Mouse (Mus musculus) brain, adult 10 weeks (tissue): ENCODE results near the gene Cib3. TPM values are rescaled to one million over a fixed set of nuclear protein-coding genes. Genes with fewer than 3 reads are reported as not detected.

Experiments
- polyA plus RNA-seq: library from polyadenylated mRNA; stranded (reverse); fragments of 350-450 nt; fragmentation: Illumina TruSeq; extraction: RNeasy Lipid Tissue Mini Kit (QIAGEN cat#74804); gene quantifications from one replicate; pipeline ENCODE4 v1.2.3, GENCODE M21; 2015; ENCODE audit warnings: low read depth, low replicate concordance

Gene Cib3
- polyA plus RNA-seq, result not detected

DNA sequence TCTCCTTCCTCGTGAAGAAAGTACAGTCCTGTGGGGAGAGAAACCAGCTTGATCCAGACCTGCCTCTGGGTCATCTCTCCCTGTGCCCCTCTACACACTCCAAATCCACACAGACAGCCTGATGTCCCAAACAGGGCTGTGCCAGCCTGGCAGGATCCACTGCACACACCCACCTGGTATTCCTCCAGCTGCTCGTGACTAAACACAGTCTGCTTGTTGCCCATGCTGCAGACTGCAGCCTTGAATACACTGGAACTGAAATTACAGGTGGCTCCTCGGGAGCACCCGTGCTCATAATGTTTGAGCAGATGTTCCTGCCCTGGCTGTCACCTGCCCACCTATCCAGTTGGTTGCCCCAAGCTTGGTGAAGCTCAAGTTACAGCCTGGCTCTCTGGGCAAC is at the start of gene Cib3:
Gene Cib3, minus strand, starts transcription at position 87 of the 400 bp plus-strand sequence.

DNA sequence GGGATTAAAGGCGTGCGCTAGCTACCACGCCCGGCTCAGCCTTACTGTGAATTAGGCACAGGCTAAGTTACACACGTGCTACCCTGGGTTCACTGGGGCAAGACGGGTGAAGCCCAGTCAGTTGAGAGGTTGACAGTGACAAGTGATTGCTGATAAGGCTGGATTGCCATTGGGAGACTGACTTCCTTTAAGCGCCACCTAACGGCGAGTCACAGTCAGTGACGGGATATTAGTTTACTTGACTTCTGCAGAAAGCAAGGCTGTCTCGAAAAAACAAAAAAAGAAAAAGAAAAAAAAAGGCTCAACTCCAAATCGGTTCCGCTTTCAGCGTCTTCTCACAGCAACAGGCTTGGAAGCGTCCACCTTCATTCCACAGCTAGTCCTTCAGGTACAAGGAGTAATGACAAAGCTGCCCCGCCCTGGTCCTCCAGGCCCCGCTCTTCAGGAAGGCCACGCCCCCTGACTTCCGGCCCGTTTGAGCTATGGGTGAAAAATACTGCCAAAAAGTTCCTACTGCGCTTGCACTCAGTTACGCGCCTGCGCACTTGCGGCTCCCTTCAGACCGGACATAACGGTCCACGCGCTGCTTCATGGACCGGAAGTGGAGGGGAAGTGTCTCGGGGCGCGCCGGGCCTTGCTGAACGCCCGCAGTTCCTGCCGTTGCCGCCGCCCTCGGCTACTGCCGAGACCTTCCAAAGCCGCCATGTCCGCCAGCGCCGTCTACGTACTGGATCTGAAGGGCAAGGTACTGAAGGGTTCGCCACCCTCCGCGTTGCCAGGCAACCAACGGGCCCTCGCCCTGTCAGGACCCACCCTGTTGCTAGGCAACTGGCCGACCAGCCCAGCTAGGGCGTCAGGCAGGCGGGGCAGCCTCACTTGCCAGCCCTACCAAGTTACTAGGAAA is 27.1 kb upstream of the Cib3 start, which contains the start of gene Ap1m1:
Gene Ap1m1, plus strand, starts transcription at position 520 of the 904 bp plus-strand sequence.

DNA sequence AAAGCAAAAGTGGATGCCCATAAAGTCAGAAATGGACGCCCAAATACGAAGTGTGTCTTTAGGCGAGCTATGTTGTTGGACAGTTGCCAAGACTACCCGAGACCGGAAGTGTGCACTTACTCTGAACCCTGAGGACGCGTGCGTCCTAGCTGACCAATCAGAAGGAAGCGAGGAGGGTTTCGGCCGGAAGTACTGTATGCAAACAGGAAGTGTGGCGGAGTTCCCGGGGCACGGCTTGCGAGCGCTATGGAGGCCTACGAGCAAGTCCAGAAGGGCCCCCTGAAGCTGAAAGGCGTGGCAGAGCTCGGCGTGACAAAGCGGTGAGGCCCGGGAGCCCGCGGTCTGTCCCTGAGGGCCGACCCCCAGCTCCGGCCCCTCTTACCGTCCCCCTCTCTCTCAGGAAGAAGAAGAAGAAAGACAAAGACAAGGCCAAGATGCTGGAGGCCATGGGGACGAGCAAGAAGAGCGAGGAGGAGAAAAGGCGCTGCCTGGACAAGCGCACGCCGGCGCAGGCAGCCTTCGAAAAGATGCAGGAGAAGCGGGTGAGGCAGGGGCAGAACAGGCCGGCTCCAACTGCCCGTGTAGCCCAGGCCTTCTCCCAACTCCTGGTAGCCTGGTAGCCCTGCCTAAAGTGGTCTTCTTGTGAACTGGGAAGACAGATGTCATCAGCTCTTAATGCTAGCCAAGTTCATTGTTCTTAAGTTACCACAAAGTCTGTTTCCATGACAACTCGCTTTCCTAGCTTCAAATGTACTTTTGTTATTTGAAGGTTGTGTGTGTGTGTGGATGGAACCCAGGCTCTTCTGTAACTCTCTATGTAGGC is 7.1 kb upstream of the Cib3 start, which contains the start of gene Fam32a:
Gene Fam32a, plus strand, starts transcription at position 190 of the 823 bp plus-strand sequence.

DNA sequence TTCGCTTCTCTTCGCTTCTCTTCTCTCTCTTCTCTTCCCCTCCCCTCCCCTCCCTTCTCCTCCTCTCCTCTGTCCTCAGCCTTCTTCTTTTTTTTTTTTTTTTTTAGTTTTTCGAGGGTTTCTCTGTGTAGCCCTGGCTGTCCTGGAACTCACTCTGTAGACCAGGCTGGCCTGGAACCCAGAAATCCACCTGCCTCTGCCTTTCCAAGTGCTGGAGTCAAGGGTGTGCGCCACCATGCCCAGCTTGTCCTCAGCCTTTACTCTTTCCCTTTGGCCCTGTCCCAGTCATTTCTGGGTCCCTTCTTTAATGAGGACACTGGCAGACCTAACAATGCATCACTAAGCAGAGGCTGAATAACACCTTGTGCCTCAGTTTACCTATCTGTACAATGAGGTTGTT is 899 bp upstream of the Cib3 start, which contains the start of gene Gm11034:
Gene Gm11034, minus strand, starts transcription at position 101 of the 400 bp plus-strand sequence.

DNA sequence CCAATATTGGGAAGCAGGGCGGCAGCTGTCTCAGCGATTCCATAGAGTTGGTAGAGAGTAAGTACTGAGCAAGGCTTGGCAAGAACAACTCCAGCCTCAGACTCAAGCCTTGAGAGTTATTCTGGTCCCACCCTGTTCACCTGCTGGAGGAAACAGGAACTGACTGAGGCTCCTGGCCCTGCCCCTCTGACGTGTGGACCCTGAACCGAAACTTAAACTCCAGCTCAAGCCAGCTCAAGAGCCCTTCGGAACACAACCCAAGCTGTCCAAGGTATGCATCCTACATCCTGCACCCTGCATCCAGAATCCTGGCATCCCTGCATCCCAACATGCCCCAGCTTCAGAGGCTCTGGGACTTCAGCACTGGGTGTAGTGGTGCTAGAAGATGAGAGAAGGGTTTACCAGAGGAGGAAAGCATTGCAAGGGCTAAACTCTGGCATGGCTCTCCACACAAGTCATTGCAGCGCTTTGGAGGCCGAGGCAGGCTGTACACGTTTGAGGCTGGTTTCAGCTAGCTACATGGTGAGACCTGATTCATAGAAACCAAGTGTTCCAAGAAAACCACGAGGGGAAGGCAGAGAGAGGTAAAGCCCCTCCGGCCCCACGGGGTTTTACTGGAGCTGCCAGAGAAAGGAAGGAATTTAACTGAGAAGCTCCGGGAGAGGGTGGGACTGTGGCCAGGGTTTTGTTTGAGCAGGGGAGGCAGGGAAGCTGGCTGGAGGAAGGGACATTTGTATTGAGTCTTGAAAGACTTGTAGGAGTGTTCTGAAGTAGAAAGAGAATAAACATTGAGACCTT is 23.0 kb downstream of the Cib3 start, which contains the start of gene Hsh2d:
Gene Hsh2d, plus strand, starts transcription at position 222 of the 798 bp plus-strand sequence.

DNA sequence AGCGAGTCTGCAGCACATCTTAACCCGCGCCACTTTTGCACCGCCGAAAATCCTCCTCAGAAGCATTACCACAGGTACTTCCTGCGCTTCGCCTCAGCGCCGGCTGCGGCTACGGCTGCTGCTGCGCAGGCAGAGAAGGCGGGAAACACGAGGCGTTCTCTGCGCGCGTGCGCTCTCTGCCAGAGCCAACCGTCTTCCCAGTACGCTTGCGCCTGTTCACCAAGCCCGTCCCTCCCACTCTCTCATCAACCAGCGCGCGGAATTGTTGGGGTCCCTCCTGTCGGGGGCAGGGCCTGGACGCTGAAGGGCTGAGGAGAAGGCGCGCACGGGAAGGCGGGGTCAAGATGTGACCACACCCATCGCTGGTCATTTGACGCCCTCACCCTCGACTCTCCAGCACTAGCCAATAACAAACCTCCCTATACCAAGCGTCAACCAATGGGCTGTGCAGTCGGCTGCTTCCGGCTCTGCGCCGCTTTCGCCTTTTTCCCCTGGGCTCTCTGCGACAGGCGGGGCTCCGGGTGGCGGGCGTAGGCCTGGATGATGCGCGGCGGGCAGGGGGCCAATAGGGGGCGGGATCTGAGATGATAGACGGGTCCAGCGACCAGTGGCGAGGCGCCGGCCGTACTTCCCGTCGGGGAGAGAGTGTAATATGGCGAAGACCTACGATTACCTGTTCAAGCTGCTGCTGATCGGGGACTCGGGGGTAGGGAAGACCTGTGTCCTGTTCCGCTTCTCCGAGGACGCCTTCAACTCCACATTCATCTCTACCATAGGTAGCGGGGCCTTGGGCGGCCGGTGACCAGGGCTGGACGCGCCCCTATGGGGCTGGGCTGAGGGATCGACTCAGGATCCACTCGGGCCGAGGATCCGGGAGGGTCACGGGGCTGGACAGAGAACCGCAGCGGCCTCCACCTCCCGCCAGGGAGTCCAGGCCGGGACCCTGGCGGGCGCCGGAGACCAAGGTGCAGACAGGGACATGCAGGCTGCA is 51.6 kb downstream of the Cib3 start, which contains the start of gene Rab8a:
Gene Rab8a, plus strand, starts transcription at position 494 of the 991 bp plus-strand sequence.

Other genes with a start within 250 kb of the Cib3 start
- not detected for gene Cyp4f18, start 203.2 kb downstream of the Cib3 start, polyA plus RNA-seq
- not detected for gene Olfr372, start 171.6 kb downstream of the Cib3 start, polyA plus RNA-seq
- gene Olfr373, start 129.7 kb downstream of the Cib3 start, polyA plus RNA-seq, result not detected
- gene Olfr374, start 105.8 kb downstream of the Cib3 start, polyA plus RNA-seq, result not detected
- 41.8 TPM for gene Tpm4, start 77.9 kb downstream of the Cib3 start, polyA plus RNA-seq
- 52.3 TPM for gene Rab8a, start 51.6 kb downstream of the Cib3 start, polyA plus RNA-seq
- not detected for gene Hsh2d, start 23.2 kb downstream of the Cib3 start, polyA plus RNA-seq
- not detected for gene Gm11034, start 799 bp upstream of the Cib3 start, polyA plus RNA-seq
- gene Fam32a, start 6.9 kb upstream of the Cib3 start, polyA plus RNA-seq, result 80.9 TPM
- 83.9 TPM for gene Ap1m1, start 27.2 kb upstream of the Cib3 start, polyA plus RNA-seq
- gene Gm10282, start 92.4 kb upstream of the Cib3 start, polyA plus RNA-seq, result 3.9 TPM
- 10.3 TPM for gene Klf2, start 106.2 kb upstream of the Cib3 start, polyA plus RNA-seq
- 45.5 TPM for gene Eps15l1, start 208.6 kb upstream of the Cib3 start, polyA plus RNA-seq
- gene Calr3, start 231.0 kb upstream of the Cib3 start, polyA plus RNA-seq, result 2.2 TPM
- 7.6 TPM for gene 1700030K09Rik, start 231.0 kb upstream of the Cib3 start, polyA plus RNA-seq